Mouse (Mus musculus) macrophage (primary cell): ENCODE results near the gene Atad1. TPM values are rescaled to one million over a fixed set of nuclear protein-coding genes. Genes with fewer than 3 reads are reported as not detected.

Experiments used
- H3K27ac ChIP-seq: fragments of 350-480 bp; formaldehyde crosslinking; 2 replicates; pipeline ENCODE4 v1.9.0; 2021
- H3K36me3 ChIP-seq: fragments of 350-480 bp; formaldehyde crosslinking; 2 replicates; pipeline ENCODE4 v1.9.0; 2021; ENCODE audit errors: inconsistent target
- H3K4me3 ChIP-seq: fragments of 350-480 bp; formaldehyde crosslinking; 2 replicates; pipeline ENCODE4 v1.9.0; 2021; ENCODE audit errors: inconsistent target
- H3K79me2 ChIP-seq: fragments of 350-480 bp; formaldehyde crosslinking; 2 replicates; pipeline ENCODE4 v1.9.0; 2021; ENCODE audit errors: inconsistent target
- WGBS: methylation state at CpG from one replicate; pipeline ENCODE4 v1.1.7; 2026; ENCODE audit warnings: inconsistent platforms; ENCODE audit not compliant: missing documents; 5-methylcytosine and 5-hydroxymethylcytosine counted together
- polyA plus RNA-seq: library from polyadenylated mRNA; stranded (reverse); fragments of 250-400 nt; gene quantifications from 3 replicates; pipeline ENCODE4 v1.2.4, GENCODE M21; 2018; ENCODE audit warnings: inconsistent platforms

The Atad1 gene
- polyA plus RNA-seq, 1 experiment from 2014 or later, result 49.6 TPM

GRCm38 (mm10) chr19:32756636-32756899, 17.0 kb upstream of the Atad1 start:
- Histone ChIP-seq H3K36me3 (no peaks in the 10 kb centered on the region), H3K4me3 (peak overlapping the region; percentile 84), H3K79me2 (peaks cover 36% of the 10 kb centered on the region), H3K27ac (peak overlapping the region; percentile 76)
- WGBS, result 0% methylated on average over 14 of the region's 14 CpGs

GRCm38 (mm10) chr19:32755792-32756635, 16.4 kb upstream of the Atad1 start:
- Histone ChIP-seq H3K4me3 (peak overlapping the region; percentile 84), H3K27ac (peak overlapping the region; percentile 76), H3K36me3 (no peaks in the 10 kb centered on the region), H3K79me2 (peaks cover 30% of the 10 kb centered on the region)
- WGBS, result under 1% methylated on average over 52 of the region's 53 CpGs

- no peaks in the 10 kb centered on the region for H3K36me3 ChIP-seq
- H3K79me2 ChIP-seq, result peaks cover 23% of the 10 kb centered on the region
- peak overlapping the region; percentile 76 for H3K27ac ChIP-seq
- H3K4me3 ChIP-seq, result peak overlapping the region; percentile 84
- WGBS, result 31% methylated on average over 12 of the region's 12 CpGs
These were observed 15.7 kb upstream of the Atad1 start for GRCm38 (mm10) chr19:32755104-32755791.

GRCm38 (mm10) chr19:32754188-32755000, 14.8 kb upstream of the Atad1 start:
- no peak overlapping the region for H3K4me3 ChIP-seq
- H3K79me2 ChIP-seq, result peaks cover 14% of the 10 kb centered on the region
- WGBS, result 66% methylated on average over 15 of the region's 15 CpGs
- H3K27ac ChIP-seq, result no peak overlapping the region
- H3K36me3 ChIP-seq, result no peaks in the 10 kb centered on the region

GRCm38 (mm10) chr19:32753386-32753785, 13.8 kb upstream of the Atad1 start:
- H3K36me3 ChIP-seq, result no peaks in the 10 kb centered on the region
- WGBS, result 81% methylated on average over 3 of the region's 3 CpGs
- no peak overlapping the region for H3K4me3 ChIP-seq
- no peak overlapping the region for H3K27ac ChIP-seq
- peaks cover 4% of the 10 kb centered on the region for H3K79me2 ChIP-seq

- 91% methylated on average over 6 of the region's 6 CpGs for WGBS
- Histone ChIP-seq H3K27ac (no peak overlapping the region), H3K4me3 (no peak overlapping the region), H3K79me2 (no peaks in the 10 kb centered on the region), H3K36me3 (no peaks in the 10 kb centered on the region)
These were observed 12.8 kb upstream of the Atad1 start for GRCm38 (mm10) chr19:32752357-32752756.

GRCm38 (mm10) chr19:32749425-32749824, 9.8 kb upstream of the Atad1 start:
- no peaks in the 10 kb centered on the region for H3K79me2 ChIP-seq
- no peaks in the 10 kb centered on the region for H3K36me3 ChIP-seq
- H3K27ac ChIP-seq, result no peak overlapping the region
- H3K4me3 ChIP-seq, result no peak overlapping the region
- 28% methylated on average over 6 of the region's 6 CpGs for WGBS

GRCm38 (mm10) chr19:32740641-32741345, 1.2 kb upstream of the Atad1 start:
- WGBS, result 22% methylated on average over 4 of the region's 4 CpGs
- no peaks in the 10 kb centered on the region for H3K79me2 ChIP-seq
- H3K36me3 ChIP-seq, result no peaks in the 10 kb centered on the region
- no peak overlapping the region for H3K27ac ChIP-seq
- no peak overlapping the region for H3K4me3 ChIP-seq

- no peak overlapping the region for H3K27ac ChIP-seq
- no peak overlapping the region for H3K4me3 ChIP-seq
- WGBS, result 77% methylated on average over 7 of the region's 7 CpGs
- no peaks in the 10 kb centered on the region for H3K36me3 ChIP-seq
- H3K79me2 ChIP-seq, result no peaks in the 10 kb centered on the region
These were observed 1.7 kb downstream of the Atad1 start for GRCm38 (mm10) chr19:32737844-32738243.

- Histone ChIP-seq H3K79me2 (no peaks in the 10 kb centered on the region), H3K36me3 (no peaks in the 10 kb centered on the region), H3K4me3 (no peak overlapping the region), H3K27ac (no peak overlapping the region)
These were observed 6.7 kb downstream of the Atad1 start for GRCm38 (mm10) chr19:32732922-32733321.

GRCm38 (mm10) chr19:32729785-32730184, 9.8 kb downstream of the Atad1 start:
- Histone ChIP-seq H3K4me3 (no peak overlapping the region), H3K36me3 (no peaks in the 10 kb centered on the region), H3K27ac (no peak overlapping the region), H3K79me2 (no peaks in the 10 kb centered on the region)
- WGBS, result 58% methylated on average over 4 of the region's 4 CpGs

- Histone ChIP-seq H3K36me3 (no peaks in the 10 kb centered on the region), H3K79me2 (no peaks in the 10 kb centered on the region), H3K4me3 (no peak overlapping the region), H3K27ac (no peak overlapping the region)
- 53% methylated on average over 22 of the region's 22 CpGs for WGBS
These were observed 12.9 kb downstream of the Atad1 start for GRCm38 (mm10) chr19:32726451-32727325.

GRCm38 (mm10) chr19:32723817-32724216, 15.8 kb downstream of the Atad1 start:
- 90% methylated on average over 7 of the region's 7 CpGs for WGBS
- H3K79me2 ChIP-seq, result no peaks in the 10 kb centered on the region

GRCm38 (mm10) chr19:32720319-32720718, 19.3 kb downstream of the Atad1 start:
- H3K36me3 ChIP-seq, result no peaks in the 10 kb centered on the region
- WGBS, result 100% methylated on average over 1 of the region's 1 CpGs
- no peak overlapping the region for H3K4me3 ChIP-seq
- no peaks in the 10 kb centered on the region for H3K79me2 ChIP-seq
- H3K27ac ChIP-seq, result no peak overlapping the region

More at GRCm38 (mm10) chr19:32723817-32724216, 15.8 kb downstream of the Atad1 start:
- no peaks in the 10 kb centered on the region for H3K36me3 ChIP-seq
- H3K4me3 ChIP-seq, result no peak overlapping the region
- no peak overlapping the region for H3K27ac ChIP-seq
